Mouse (Mus musculus) ES-Bruce4 (cell line): ENCODE results near the gene Mrps9. TPM values are rescaled to one million over a fixed set of nuclear protein-coding genes. Genes with fewer than 3 reads are reported as not detected.

Experiments
- H3K27ac ChIP-seq: 2 replicates; pipeline ENCODE4 v1.5.1; 2012; ENCODE audit warnings: low read length, inconsistent platforms; ENCODE audit not compliant: insufficient read depth
- H3K27me3 ChIP-seq: 2 replicates; pipeline ENCODE4 v1.6.1; 2012; ENCODE audit warnings: mild to moderate bottlenecking, low read length, inconsistent platforms; ENCODE audit not compliant: control insufficient read depth, poor library complexity, insufficient read depth, severe bottlenecking
- H3K36me3 ChIP-seq: 2 replicates; pipeline ENCODE4 v1.6.1; 2012; ENCODE audit warnings: inconsistent platforms, mild to moderate bottlenecking, low read length, moderate library complexity; ENCODE audit not compliant: control insufficient read depth, poor library complexity, insufficient read depth, severe bottlenecking
- H3K4me1 ChIP-seq: one replicate; pipeline ENCODE4 v1.8.1; 2011; ENCODE audit warnings: low read length; ENCODE audit not compliant: control insufficient read depth, insufficient read depth
- H3K4me3 ChIP-seq: 2 replicates; pipeline ENCODE4 v1.5.1; 2011; ENCODE audit warnings: low read depth, mild to moderate bottlenecking, low read length
- H3K9ac ChIP-seq: 2 replicates; pipeline ENCODE4 v1.6.1; 2012; ENCODE audit warnings: low read depth, mild to moderate bottlenecking, inconsistent platforms; ENCODE audit not compliant: poor library complexity, severe bottlenecking
- H3K9me3 ChIP-seq: replicated peaks from 2 replicates; pipeline ENCODE4 v1.6.1; 2012; ENCODE audit warnings: mild to moderate bottlenecking, low read length, inconsistent platforms; ENCODE audit not compliant: control insufficient read depth, poor library complexity, insufficient read depth, severe bottlenecking
- CTCF ChIP-seq: IDR thresholded peaks from one replicate; pipeline ENCODE4 v1.8.1; 2011; ENCODE audit warnings: low read depth, low read length
- EP300 ChIP-seq: IDR thresholded peaks from 2 replicates; pipeline ENCODE4 v1.6.1; 2011; ENCODE audit warnings: low read depth, low read length; ENCODE audit not compliant: insufficient read depth
- POLR2A ChIP-seq: IDR thresholded peaks from one replicate; pipeline ENCODE4 v1.8.1; 2011; ENCODE audit warnings: low read length; ENCODE audit not compliant: insufficient read depth
- polyA plus RNA-seq: library from polyadenylated mRNA; stranded (reverse); fragments of >200 nt; gene quantifications from 2 replicates; pipeline ENCODE4 v1.2.4, GENCODE M21; 2011; ENCODE audit warnings: low read depth; ENCODE audit not compliant: missing spikeins, insufficient read depth, insufficient read length

Mrps9 gene
- polyA plus RNA-seq, 1 experiment = 65.8 TPM

GRCm38 (mm10) chr1:42888541-42889349 is 37.7 kb downstream of the Mrps9 start:
- H3K4me3 ChIP-seq = no peak overlapping the region
- no peaks in the 10 kb centered on the region for H3K4me1 ChIP-seq
- no peaks in the 10 kb centered on the region for H3K27me3 ChIP-seq
- H3K9ac ChIP-seq = no peak overlapping the region
- no peaks in the 10 kb centered on the region for H3K9me3 ChIP-seq
- no peak overlapping the region for H3K27ac ChIP-seq
- no peaks in the 10 kb centered on the region for H3K36me3 ChIP-seq
- TF ChIP-seq CTCF = no peak
- TF ChIP-seq POLR2A = no peak
- no peak for TF ChIP-seq EP300

DNA sequence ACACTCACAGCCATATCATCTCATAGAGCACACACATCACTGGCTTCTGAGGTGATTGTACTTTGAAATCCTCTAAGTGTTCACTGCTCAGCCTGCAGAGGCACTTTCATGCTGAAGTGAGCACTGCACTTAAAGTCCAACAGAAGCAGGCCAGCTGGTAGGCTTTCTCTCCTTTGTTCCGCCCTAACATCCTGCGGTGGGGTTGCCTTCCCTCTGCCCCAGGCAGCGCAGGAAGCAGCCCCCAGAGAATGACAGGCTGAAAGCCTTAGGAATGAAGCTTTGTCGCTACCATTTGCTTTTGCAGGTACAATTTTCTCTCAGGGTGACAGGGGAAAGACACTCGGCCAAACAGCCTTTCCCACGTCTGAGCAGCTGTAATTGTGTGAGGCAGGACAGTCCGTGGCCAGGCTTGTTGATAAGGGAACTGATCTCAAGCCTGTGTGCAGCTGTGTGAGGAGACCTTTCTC is 38.4 kb downstream of the Mrps9 start:
- Histone ChIP-seq H3K27ac (no peak overlapping the region), H3K4me1 (no peaks in the 10 kb centered on the region), H3K36me3 (no peaks in the 10 kb centered on the region), H3K9ac (no peak overlapping the region), H3K9me3 (no peaks in the 10 kb centered on the region), H3K4me3 (no peak overlapping the region), H3K27me3 (no peaks in the 10 kb centered on the region)
- no peak for TF ChIP-seq CTCF
- TF ChIP-seq POLR2A = no peak
- TF ChIP-seq EP300 = 0 out of 2 replicates have a peak, but pooled peaks have one; percentile 55

DNA sequence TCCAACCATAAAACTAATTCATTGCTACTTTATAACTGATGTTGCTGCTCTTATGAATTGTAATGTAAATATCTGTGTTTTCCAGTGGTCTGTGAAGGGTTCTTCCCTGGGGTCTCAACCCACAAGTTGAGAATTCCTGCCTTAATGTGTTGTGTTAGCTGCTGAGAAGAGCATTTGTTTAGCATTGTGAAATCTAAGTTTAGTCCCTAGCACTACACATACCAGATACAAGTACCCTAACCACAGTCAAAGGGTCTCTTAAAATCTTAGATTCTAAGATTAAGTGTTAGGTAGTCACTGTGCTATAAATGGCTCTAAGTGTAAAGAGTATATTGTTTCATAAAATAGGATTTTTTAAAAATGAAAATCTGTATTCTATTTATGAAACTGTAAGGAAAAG is 43.7 kb downstream of the Mrps9 start:
- TF ChIP-seq CTCF (no peak), EP300 (no peak)
- no peak overlapping the region for H3K9ac ChIP-seq
- H3K9me3 ChIP-seq = no peaks in the 10 kb centered on the region
- no peaks in the 10 kb centered on the region for H3K27me3 ChIP-seq
- no peak overlapping the region for H3K27ac ChIP-seq
- peaks cover 6% of the 10 kb centered on the region for H3K36me3 ChIP-seq
- no peaks in the 10 kb centered on the region for H3K4me1 ChIP-seq
- no peak overlapping the region for H3K4me3 ChIP-seq

- Histone ChIP-seq H3K4me1 (no peaks in the 10 kb centered on the region), H3K27me3 (no peaks in the 10 kb centered on the region)
- TF ChIP-seq CTCF (no peak), POLR2A (no peak), EP300 (no peak)
Measured at GRCm38 (mm10) chr1:42905148-42905547, 54.1 kb downstream of the Mrps9 start.

DNA sequence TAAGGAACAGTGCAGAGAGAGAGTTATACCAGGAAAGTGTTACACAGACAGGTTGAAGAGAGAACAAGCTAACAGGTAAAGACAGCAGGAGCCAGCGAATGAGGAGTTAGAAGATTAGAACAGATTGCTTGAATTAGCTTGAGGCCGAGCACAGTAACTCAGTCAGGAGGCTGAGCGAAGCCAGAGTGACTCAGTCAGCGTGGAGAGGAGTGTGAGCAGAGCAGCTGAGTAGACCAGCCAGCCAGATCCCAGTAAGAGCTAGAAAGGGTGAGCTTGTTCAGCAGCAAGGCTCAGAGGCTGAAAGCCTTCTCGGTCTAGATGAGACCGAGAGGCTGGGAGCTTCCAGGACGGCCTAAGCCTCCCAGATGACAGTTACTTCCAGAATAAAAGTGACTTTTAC is 55.7 kb downstream of the Mrps9 start:
- Histone ChIP-seq H3K4me3 (no peak overlapping the region), H3K4me1 (no peaks in the 10 kb centered on the region), H3K27ac (no peak overlapping the region), H3K36me3 (no peaks in the 10 kb centered on the region), H3K9me3 (no peaks in the 10 kb centered on the region), H3K27me3 (no peaks in the 10 kb centered on the region), H3K9ac (no peak overlapping the region)
- TF ChIP-seq CTCF (no peak), POLR2A (no peak), EP300 (no peak)

More at GRCm38 (mm10) chr1:42905148-42905547, 54.1 kb downstream of the Mrps9 start:
- H3K9me3 ChIP-seq = no peaks in the 10 kb centered on the region
- no peak overlapping the region for H3K9ac ChIP-seq
- no peak overlapping the region for H3K4me3 ChIP-seq
- no peaks in the 10 kb centered on the region for H3K36me3 ChIP-seq
- H3K27ac ChIP-seq = no peak overlapping the region

DNA sequence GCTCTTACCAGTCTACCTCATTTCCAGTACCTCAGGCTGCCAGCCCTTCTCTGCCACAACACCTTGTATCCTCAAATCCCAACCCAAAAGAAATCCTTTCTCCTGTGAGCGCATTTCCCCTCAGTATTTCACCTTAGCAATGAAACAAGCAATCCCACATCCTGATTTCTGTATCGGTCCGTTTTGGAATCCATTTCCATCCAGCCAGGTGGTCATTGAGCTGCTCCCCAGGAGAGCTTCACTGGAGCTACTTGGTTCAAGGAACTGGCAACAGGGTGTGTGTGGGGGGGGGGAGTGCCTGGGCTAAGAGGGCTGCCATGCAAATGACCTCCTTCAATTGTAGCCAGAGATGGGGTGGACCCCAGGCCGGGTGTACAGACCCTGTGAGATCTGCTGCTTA is 56.1 kb downstream of the Mrps9 start:
- no peak overlapping the region for H3K9ac ChIP-seq
- no peaks in the 10 kb centered on the region for H3K9me3 ChIP-seq
- H3K27ac ChIP-seq = no peak overlapping the region
- no peaks in the 10 kb centered on the region for H3K27me3 ChIP-seq
- no peaks in the 10 kb centered on the region for H3K36me3 ChIP-seq
- no peaks in the 10 kb centered on the region for H3K4me1 ChIP-seq
- TF ChIP-seq EP300 (no peak), CTCF (no peak), POLR2A (no peak)
- H3K4me3 ChIP-seq = no peak overlapping the region
